Mouse (Mus musculus) neural tube, embryonic 15.5 days (tissue): ENCODE data around the gene Ltb4r1. TPM values are rescaled to one million over a fixed set of nuclear protein-coding genes. Genes with fewer than 3 reads are reported as not detected.

ENCODE experiments used
- ATAC-seq: fragments of 200-750 bp; cut with Nextera tagmentation; 2 replicates; pipeline ENCODE4 v1.8.0; 2017; ENCODE audit warnings: mild to moderate bottlenecking, moderate TSS enrichment, moderate library complexity; ENCODE audit not compliant: low FRiP score
- H3K27ac ChIP-seq: fragments of 300-500 bp; sonication (generic); replicated peaks from 2 replicates; pipeline ENCODE4 v1.5.1; 2015; ENCODE audit warnings: mild to moderate bottlenecking, inconsistent platforms
- H3K27me3 ChIP-seq: fragments of 300-500 bp; sonication (generic); replicated peaks from 2 replicates; pipeline ENCODE4 v1.6.1; 2015; ENCODE audit warnings: inconsistent platforms
- H3K36me3 ChIP-seq: fragments of 300-500 bp; sonication (generic); 2 replicates; pipeline ENCODE4 v1.6.1; 2015; ENCODE audit warnings: inconsistent platforms
- H3K4me1 ChIP-seq: fragments of 300-500 bp; sonication (generic); 2 replicates; pipeline ENCODE4 v1.6.1; 2015; ENCODE audit warnings: inconsistent platforms
- H3K4me2 ChIP-seq: fragments of 300-500 bp; sonication (generic); 2 replicates; pipeline ENCODE4 v1.6.1; 2015; ENCODE audit warnings: inconsistent platforms, mild to moderate bottlenecking, moderate library complexity
- H3K4me3 ChIP-seq: fragments of 300-500 bp; sonication (generic); replicated peaks from 2 replicates; pipeline ENCODE4 v1.5.1; 2015; ENCODE audit warnings: mild to moderate bottlenecking, inconsistent platforms
- H3K9ac ChIP-seq: fragments of 300-500 bp; sonication (generic); replicated peaks from 2 replicates; pipeline ENCODE4 v1.6.1; 2015; ENCODE audit warnings: mild to moderate bottlenecking, inconsistent platforms
- H3K9me3 ChIP-seq: fragments of 300-500 bp; sonication (generic); replicated peaks from 2 replicates; pipeline ENCODE4 v1.6.1; 2016; ENCODE audit warnings: inconsistent platforms
- WGBS: fragments of 180-500 bp; shearing (Covaris S2); methylation state at CpG from one replicate; pipeline ENCODE4 v1.1.7; 2015; ENCODE audit warnings: mixed read lengths; 5-methylcytosine and 5-hydroxymethylcytosine counted together
- polyA plus RNA-seq: library from polyadenylated mRNA; unstranded; fragments of >200 nt; fragmentation: Nextera tagmentation; extraction: Ambion mirVana; gene quantifications from 2 replicates; pipeline ENCODE4 v1.2.1, GENCODE M21; 2015

Gene Ltb4r1
- 0.42 and 0.80 TPM in 2 replicates for polyA plus RNA-seq

DNA sequence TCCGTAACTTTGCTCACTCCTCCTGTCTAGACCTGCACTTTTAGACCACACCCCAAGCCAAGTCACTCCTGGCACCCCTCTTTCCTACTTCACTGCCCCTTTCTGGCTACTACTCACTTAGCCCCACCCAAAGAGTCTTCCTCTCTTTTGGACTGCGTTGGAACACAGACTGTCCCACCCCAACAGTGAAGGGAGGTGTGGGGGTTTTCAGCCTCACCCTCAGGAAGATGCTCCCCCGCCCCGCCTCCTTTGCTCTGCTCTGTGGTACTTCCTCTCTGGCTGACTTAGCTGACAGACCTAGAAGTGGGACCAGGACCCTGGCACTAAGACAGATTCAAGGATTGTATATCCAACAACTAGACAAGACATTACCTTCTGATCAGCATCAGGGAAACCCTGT is at the start of gene Ltb4r1:
TSS of gene Ltb4r1 (plus strand) at position 267 of the 400 bp plus-strand sequence.
- Histone ChIP-seq H3K27ac (no peak within 1 kb of the TSS), H3K9me3 (no peaks in the 10 kb centered on the region), H3K27me3 (peaks cover 72% of the 10 kb centered on the region), H3K4me2 (no peak within 1 kb of the TSS), H3K9ac (no peak within 1 kb of the TSS), H3K4me3 (no peak within 1 kb of the TSS), H3K4me1 (peaks cover 27% of the 10 kb centered on the region), H3K36me3 (no peaks in the 10 kb centered on the region)
- WGBS: 84% methylated on average over 4 of the region's 4 CpGs
- no peak for ATAC-seq

DNA sequence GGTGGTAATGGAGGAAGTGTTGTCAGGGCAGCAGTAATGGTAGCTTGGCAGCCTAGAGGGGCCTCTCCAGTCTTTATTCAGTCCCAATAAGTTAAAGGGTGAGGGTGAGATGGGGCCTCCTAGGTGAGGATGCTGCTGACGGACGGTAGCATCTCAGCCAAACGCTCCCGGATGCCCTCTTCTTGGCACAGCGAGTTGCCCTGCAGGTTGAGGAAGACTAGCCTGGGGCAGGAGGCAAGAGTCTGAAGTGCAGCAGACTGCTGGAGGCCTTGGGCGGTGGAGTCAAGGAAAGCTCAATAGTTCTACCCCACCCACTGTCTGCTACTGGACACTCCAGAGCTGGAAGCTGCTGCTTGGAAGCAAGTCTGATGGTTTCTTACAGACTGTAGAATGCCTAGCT is 49.5 kb upstream of the Ltb4r1 start:
- Histone ChIP-seq H3K4me3 (no peak overlapping the region), H3K4me2 (no peak overlapping the region), H3K9ac (no peak overlapping the region), H3K4me1 (peaks cover 8% of the 10 kb centered on the region), H3K27ac (no peak overlapping the region), H3K27me3 (peaks cover 28% of the 10 kb centered on the region), H3K36me3 (peaks cover 34% of the 10 kb centered on the region), H3K9me3 (no peaks in the 10 kb centered on the region)
- no peak for ATAC-seq
- WGBS: 93% methylated on average over 6 of the region's 6 CpGs

DNA sequence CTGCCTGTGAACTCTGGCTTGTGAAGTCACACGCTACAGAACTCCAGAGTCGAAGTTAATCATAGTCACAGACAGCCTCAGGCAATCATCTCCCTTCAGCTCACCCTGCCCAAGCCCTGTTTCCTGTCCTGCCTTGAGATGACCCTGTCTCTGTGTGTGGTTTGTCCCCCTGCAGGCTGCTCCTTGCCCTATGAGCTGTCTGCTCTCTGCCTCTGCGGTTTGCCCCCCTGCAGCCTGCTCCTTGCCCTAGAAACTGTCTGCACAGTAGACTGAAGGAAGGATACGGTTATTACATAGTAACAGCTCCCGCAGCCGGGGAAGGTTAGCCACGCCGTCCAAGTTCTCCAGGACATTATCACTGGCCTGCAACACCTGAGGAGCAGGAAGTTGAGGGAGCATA is 48.9 kb upstream of the Ltb4r1 start:
- WGBS: 86% methylated on average over 8 of the region's 8 CpGs
- Histone ChIP-seq H3K4me3 (no peak overlapping the region), H3K27ac (no peak overlapping the region), H3K36me3 (peaks cover 34% of the 10 kb centered on the region), H3K4me2 (no peak overlapping the region), H3K9me3 (no peaks in the 10 kb centered on the region), H3K9ac (no peak overlapping the region), H3K4me1 (peaks cover 12% of the 10 kb centered on the region), H3K27me3 (peaks cover 24% of the 10 kb centered on the region)
- no peak for ATAC-seq

DNA sequence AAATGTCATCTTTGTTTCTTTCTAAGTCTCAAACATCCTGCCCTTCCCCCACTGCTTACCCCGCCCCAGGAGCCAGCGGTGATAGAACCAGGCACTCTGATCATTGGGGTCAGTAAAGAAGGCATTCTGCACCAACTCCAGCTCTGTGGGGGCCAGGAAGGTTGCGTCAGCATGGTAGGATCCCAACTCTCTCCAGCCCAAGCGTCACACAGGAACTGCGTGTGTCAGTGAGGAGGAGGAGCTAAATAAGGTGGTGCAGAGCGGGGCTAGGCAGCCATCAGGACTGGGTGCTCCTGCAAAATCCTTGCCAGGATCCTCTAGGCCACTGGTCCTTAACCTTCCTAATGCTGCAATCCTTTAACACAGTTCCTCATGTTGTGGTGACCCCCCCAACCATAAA is 46.0 kb upstream of the Ltb4r1 start:
- 92% methylated on average over 6 of the region's 6 CpGs for WGBS
- H3K36me3 ChIP-seq: peaks cover 34% of the 10 kb centered on the region
- H3K27ac ChIP-seq: no peak overlapping the region
- no peak overlapping the region for H3K4me3 ChIP-seq
- peaks cover 16% of the 10 kb centered on the region for H3K4me1 ChIP-seq
- no peak for ATAC-seq
- no peaks in the 10 kb centered on the region for H3K27me3 ChIP-seq
- H3K9me3 ChIP-seq: no peaks in the 10 kb centered on the region
- H3K9ac ChIP-seq: no peak overlapping the region
- H3K4me2 ChIP-seq: no peak overlapping the region

DNA sequence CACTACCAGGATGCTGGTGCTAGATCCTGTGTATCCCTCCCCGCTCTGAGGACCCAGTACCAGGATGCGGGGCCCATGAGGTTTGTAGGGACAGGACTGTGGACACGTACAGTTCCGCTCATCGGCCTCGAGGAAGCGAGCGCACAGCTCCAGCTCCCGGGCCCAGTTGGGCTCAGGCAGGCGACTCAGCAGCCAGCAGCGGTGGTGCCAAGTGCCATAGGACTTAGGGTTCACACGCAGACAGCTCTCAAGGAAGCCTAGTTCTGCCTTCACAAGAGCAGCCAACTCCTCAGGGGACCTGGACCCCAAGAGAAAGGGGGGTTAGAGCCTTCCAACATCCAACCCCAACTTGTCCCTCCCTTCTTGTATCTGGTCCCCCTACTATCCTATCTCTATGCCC is 45.1 kb upstream of the Ltb4r1 start:
- 94% methylated on average over 12 of the region's 12 CpGs for WGBS
- Histone ChIP-seq H3K36me3 (peaks cover 34% of the 10 kb centered on the region), H3K27me3 (no peaks in the 10 kb centered on the region), H3K9ac (peak overlapping the region; percentile 75; the same call in 1 of the 2 replicates), H3K4me1 (peaks cover 16% of the 10 kb centered on the region), H3K27ac (no peak overlapping the region), H3K4me2 (peak overlapping the region; percentile 79), H3K4me3 (peak overlapping the region; percentile 92; the same call in 1 of the 2 replicates), H3K9me3 (no peaks in the 10 kb centered on the region)
- no peak for ATAC-seq

DNA sequence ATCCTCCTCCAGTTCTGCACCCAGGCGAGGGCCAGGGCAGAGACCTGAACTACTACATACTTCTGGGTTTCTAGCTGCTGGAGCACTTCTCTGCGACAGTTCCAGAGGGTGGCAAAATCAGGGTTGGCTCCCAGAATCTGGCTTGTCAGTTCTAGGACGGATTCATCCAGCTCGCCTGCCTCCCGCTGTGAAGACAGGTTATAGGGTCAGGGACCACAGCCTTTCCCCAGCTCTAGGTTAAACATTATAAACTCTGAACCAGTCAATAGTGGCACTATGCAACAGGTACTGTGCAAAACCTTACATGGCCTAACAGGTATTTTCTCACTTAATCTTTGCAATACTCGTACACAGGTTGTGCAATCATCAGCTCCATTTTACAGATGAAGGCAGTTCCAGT is 44.7 kb upstream of the Ltb4r1 start:
- Histone ChIP-seq H3K9ac (peak overlapping the region; percentile 75), H3K4me1 (peaks cover 16% of the 10 kb centered on the region), H3K9me3 (no peaks in the 10 kb centered on the region), H3K27ac (peak overlapping the region; percentile 88; the same call in 1 of the 2 replicates), H3K4me3 (peak overlapping the region; percentile 92), H3K36me3 (peaks cover 33% of the 10 kb centered on the region), H3K27me3 (no peaks in the 10 kb centered on the region), H3K4me2 (peak overlapping the region; percentile 79)
- 74% methylated on average over 6 of the region's 6 CpGs for WGBS
- ATAC-seq: no peak

DNA sequence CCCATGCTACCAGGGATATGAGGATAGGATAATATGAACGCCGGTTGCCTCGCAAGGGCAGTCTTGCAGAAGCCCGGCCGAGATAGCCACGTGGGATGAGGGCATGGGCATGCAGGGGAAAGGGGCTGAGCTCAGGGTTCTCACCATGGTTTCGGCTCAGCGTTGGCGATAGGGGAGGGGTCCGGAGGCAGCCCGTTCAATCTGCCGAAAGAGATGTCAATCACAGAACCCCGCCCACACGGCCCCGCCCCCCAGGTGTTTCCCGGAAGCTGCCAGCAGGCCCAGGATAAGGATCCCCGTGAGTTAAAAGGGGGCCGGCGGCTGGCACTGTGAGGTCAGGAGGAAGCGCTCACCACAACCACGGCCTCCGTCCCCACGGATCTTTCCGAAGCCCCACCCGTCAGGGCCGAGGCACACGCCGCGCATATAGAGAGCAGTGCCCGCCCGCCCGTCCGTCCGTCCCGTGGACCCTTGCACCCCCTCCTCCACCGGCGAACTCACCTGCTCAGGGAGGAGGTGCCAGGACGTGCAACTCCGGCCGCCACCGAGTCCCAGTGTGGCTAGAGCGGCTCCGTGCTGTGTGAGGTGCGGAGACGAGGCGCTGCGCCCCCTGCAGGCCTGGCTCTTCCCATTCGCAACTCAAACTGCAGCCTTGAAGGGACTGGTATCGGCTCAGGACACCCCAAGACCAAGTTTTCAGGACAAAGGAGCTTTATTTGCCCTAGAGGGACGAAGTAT is 43.9 kb upstream of the Ltb4r1 start, which contains the start of gene Rabggta:
TSS of gene Rabggta (minus strand) at position 564 of the 738 bp plus-strand sequence.
- Histone ChIP-seq H3K27ac (peak within 1 kb of the TSS; percentile 88), H3K4me2 (peak within 1 kb of the TSS; percentile 79), H3K4me1 (peaks cover 16% of the 10 kb centered on the region), H3K4me3 (peak within 1 kb of the TSS; percentile 92), H3K36me3 (peaks cover 25% of the 10 kb centered on the region), H3K9me3 (no peaks in the 10 kb centered on the region), H3K9ac (peak within 1 kb of the TSS; percentile 75), H3K27me3 (no peaks in the 10 kb centered on the region)
- ATAC-seq: peak; percentile 96
- WGBS: under 1% methylated on average over 49 of the region's 50 CpGs

DNA sequence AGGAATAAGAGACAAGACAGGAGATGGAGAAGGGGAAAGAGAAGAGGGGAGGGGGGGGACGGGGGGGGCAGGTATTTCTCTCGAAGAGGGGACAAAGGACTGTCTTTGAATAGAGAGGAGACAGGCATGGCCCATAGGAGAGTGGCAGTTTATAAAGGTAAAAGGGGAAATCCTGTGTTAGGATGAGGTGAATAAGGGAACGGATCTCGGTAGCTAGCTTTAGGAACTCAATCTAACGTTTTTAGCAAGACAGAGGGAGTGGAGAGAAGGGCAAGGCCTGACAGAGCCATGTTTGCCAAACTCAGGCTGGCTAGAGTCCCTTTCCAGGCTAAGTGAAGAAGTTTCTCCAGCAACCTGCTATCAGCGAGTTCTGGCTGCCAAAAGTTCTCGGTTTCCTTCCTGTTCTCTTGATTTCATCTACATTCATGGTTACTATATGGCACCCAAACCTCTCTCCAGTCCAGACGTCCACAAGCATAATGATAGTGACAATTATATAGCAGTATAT is 43.3 kb upstream of the Ltb4r1 start:
- peaks cover 19% of the 10 kb centered on the region for H3K36me3 ChIP-seq
- peak overlapping the region; percentile 88; the same call in 1 of the 2 replicates for H3K27ac ChIP-seq
- H3K4me3 ChIP-seq: peak overlapping the region; percentile 92
- peaks cover 16% of the 10 kb centered on the region for H3K4me1 ChIP-seq
- peak overlapping the region; percentile 79 for H3K4me2 ChIP-seq
- ATAC-seq: peak; percentile 9; the same call in 1 of the 2 replicates
- no peaks in the 10 kb centered on the region for H3K27me3 ChIP-seq
- H3K9ac ChIP-seq: no peak overlapping the region
- no peaks in the 10 kb centered on the region for H3K9me3 ChIP-seq
- 47% methylated on average over 8 of the region's 8 CpGs for WGBS

DNA sequence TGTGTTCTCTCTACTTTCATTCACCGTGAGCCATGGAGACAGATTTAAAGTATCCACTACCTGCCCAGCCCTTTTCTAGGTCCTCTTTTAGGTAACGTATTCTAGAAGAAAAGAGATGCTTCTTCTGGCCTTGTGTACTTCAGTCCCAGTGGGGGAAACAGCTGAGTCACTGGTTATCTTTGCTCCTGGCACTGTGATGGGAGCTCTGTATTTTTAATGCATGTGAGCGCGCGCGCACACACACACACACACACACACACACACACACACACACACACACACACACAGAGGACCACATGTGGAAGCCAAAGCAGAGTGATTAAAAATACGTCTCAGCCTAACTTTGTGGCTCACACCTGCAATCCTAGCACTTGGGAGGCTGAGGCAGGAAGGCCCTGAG is 42.3 kb upstream of the Ltb4r1 start:
- Histone ChIP-seq H3K27me3 (no peaks in the 10 kb centered on the region), H3K4me3 (no peak overlapping the region), H3K36me3 (peaks cover 11% of the 10 kb centered on the region), H3K9me3 (no peaks in the 10 kb centered on the region), H3K4me1 (peaks cover 16% of the 10 kb centered on the region), H3K9ac (no peak overlapping the region), H3K27ac (no peak overlapping the region), H3K4me2 (no peak overlapping the region)
- 94% methylated on average over 7 of the region's 7 CpGs for WGBS
- no peak for ATAC-seq

DNA sequence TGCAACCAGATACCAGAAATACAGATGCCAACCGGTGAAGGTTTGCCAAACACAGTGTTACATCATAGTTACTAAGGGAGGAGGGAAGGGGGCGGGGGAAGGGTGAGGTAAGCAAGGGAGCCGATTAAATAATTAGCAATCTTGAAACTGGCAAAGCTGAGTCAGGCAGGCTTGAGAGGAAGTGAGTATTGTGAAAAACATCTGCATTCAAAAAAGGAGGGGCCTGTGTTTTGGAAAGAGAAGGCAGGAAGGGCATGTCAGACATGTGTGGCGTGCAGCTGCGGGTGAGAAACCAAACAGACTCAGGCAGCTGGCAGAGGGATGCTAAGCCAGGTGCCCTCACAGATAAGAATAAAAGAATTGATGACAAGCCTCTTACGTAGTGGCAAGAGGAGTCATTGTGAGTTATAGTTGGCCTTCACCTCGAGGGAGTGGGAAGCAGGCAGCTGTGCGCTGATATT is 41.3 kb upstream of the Ltb4r1 start:
- H3K4me3 ChIP-seq: no peak overlapping the region
- no peaks in the 10 kb centered on the region for H3K9me3 ChIP-seq
- 69% methylated on average over 8 of the region's 8 CpGs for WGBS
- peaks cover 5% of the 10 kb centered on the region; the same call in 1 of the 2 replicates for H3K36me3 ChIP-seq
- 0 out of 2 replicates have a peak, but pooled peaks cover 3% of the 10 kb centered on the region for H3K27me3 ChIP-seq
- H3K27ac ChIP-seq: no peak overlapping the region
- H3K4me1 ChIP-seq: peaks cover 16% of the 10 kb centered on the region
- ATAC-seq: no peak
- no peak overlapping the region for H3K9ac ChIP-seq
- H3K4me2 ChIP-seq: no peak overlapping the region

DNA sequence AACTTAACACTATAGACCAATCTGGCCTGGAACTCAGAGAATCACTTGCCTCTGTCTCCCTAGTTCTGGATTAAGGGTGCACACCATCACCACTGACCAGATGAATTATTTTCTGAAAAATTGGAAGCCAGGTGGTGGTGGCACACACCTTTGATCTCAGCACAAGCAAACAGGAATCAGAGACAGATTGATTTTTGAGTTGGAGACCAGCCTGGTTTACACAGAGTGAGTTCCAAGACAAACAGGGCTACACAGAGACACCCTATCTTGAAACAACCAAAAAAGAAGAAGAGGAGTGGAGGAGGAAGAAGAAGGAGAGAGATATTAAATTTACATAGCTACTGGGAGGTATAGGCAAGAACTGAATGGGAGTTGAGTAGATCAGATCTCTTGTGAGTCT is 39.5 kb upstream of the Ltb4r1 start:
- Histone ChIP-seq H3K4me2 (no peak overlapping the region), H3K4me1 (peaks cover 8% of the 10 kb centered on the region), H3K27ac (no peak overlapping the region), H3K27me3 (0 out of 2 replicates have a peak, but pooled peaks cover 3% of the 10 kb centered on the region), H3K9me3 (no peaks in the 10 kb centered on the region), H3K9ac (no peak overlapping the region), H3K36me3 (no peaks in the 10 kb centered on the region), H3K4me3 (no peak overlapping the region)
- no peak for ATAC-seq
